Mouse (Mus musculus) midbrain, embryonic 10.5 days (tissue): ENCODE measurements around the gene H2afy2. TPM values are rescaled to one million over a fixed set of nuclear protein-coding genes. Genes with fewer than 3 reads are reported as not detected.
A peak's percentile ranks its signal among the peaks of the same experiment; 100 is the strongest.

Source experiments
- DNase-seq: peaks from one replicate; pipeline ENCODE4 v3.0.0-alpha.2; 2017; ENCODE audit warnings: low spot score
- H3K27ac ChIP-seq: fragments of 300-500 bp; sonication (generic); replicated peaks from 2 replicates; pipeline ENCODE4 v1.5.1; 2016; ENCODE audit warnings: mild to moderate bottlenecking
- H3K27me3 ChIP-seq: fragments of 300-500 bp; sonication (generic); 2 replicates; pipeline ENCODE4 v1.6.1; 2016; ENCODE audit warnings: low read depth, mild to moderate bottlenecking; ENCODE audit not compliant: poor library complexity, severe bottlenecking
- H3K36me3 ChIP-seq: fragments of 300-500 bp; sonication (generic); 2 replicates; pipeline ENCODE4 v1.6.1; 2016; ENCODE audit warnings: mild to moderate bottlenecking, moderate library complexity
- H3K4me1 ChIP-seq: fragments of 300-500 bp; sonication (generic); 2 replicates; pipeline ENCODE4 v1.6.1; 2016
- H3K4me3 ChIP-seq: fragments of 300-500 bp; sonication (generic); 2 replicates; pipeline ENCODE4 v1.5.1; 2016; ENCODE audit warnings: mild to moderate bottlenecking, moderate library complexity
- H3K9me3 ChIP-seq: fragments of 300-500 bp; sonication (generic); replicated peaks from 2 replicates; pipeline ENCODE4 v1.6.1; 2016; ENCODE audit warnings: mild to moderate bottlenecking
- WGBS: fragments of 180-500 bp; shearing (Covaris S2); methylation state at CpG from one replicate; pipeline ENCODE4 v1.1.7; 2016; 5-methylcytosine and 5-hydroxymethylcytosine counted together
- polyA plus RNA-seq: library from polyadenylated mRNA; unstranded; fragments of >200 nt; fragmentation: Nextera tagmentation; extraction: Ambion mirVana; gene quantifications from 2 replicates; pipeline ENCODE4 v1.2.1, GENCODE M21; 2016

H2afy2 gene
- 309 and 330 TPM in 2 replicates for polyA plus RNA-seq

DNA sequence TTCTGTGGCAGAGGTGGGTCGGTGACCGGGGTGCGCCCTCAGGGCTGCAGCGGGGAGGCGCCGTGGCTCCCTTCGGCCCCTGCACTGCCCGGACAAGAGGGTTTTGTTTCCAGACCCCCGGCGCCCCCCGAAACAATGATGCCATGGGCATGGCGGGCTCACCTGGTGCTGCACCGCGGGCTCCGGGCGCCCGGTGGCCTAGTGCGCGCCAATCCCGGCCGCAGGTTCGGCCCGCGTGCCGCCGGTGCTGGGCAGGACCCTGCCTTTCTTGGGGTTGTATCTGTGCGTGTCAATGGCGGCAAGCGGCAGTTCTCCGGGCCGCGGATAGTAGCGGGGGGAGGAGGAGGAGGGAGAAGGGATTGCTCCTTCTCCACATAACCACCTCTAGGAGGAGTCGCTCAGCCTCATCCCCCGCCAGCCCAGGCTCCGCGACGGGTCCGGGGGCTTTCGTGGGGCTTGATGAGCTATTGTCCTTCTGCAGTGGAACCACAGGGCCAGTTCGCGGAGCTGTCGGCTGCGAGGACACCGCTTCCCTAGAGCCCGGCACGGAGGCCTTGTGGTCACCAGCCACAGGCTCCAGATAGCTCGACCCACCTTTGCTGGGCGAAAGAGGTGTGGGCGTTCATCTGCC lies at the start of gene H2afy2:
TSS of gene H2afy2 (minus strand) at position 527 of the 631 bp plus-strand sequence.
- H3K4me3 ChIP-seq = peak within 1 kb of the TSS; percentile 98
- WGBS = under 1% methylated on average over 50 of the region's 50 CpGs
- H3K4me1 ChIP-seq = peaks cover 36% of the 10 kb centered on the region
- H3K27me3 ChIP-seq = no peaks in the 10 kb centered on the region
- H3K27ac ChIP-seq = peak within 1 kb of the TSS; percentile 100
- DNase-seq = peak; percentile 91
- no peaks in the 10 kb centered on the region for H3K9me3 ChIP-seq
- H3K36me3 ChIP-seq = peaks cover 20% of the 10 kb centered on the region

- H3K36me3 ChIP-seq = no peaks in the 10 kb centered on the region
- peaks cover 6% of the 10 kb centered on the region; the same call in 1 of the 2 replicates for H3K27me3 ChIP-seq
- DNase-seq = no peak
- peaks cover 23% of the 10 kb centered on the region for H3K4me1 ChIP-seq
- H3K27ac ChIP-seq = no peak overlapping the region
- H3K4me3 ChIP-seq = no peak overlapping the region
- H3K9me3 ChIP-seq = no peaks in the 10 kb centered on the region
- WGBS = 96% methylated on average over 11 of the region's 11 CpGs
Measured at GRCm38 (mm10) chr10:61832713-61833112, 48.8 kb upstream of the H2afy2 start.

- no peak overlapping the region for H3K27ac ChIP-seq
- DNase-seq = no peak
- H3K36me3 ChIP-seq = no peaks in the 10 kb centered on the region
- H3K4me1 ChIP-seq = peaks cover 33% of the 10 kb centered on the region
- H3K9me3 ChIP-seq = no peaks in the 10 kb centered on the region
- no peak overlapping the region for H3K4me3 ChIP-seq
- peaks cover 7% of the 10 kb centered on the region; the same call in 1 of the 2 replicates for H3K27me3 ChIP-seq
- 90% methylated on average over 6 of the region's 6 CpGs for WGBS
Measured at GRCm38 (mm10) chr10:61831741-61832140, 47.8 kb upstream of the H2afy2 start.

- H3K36me3 ChIP-seq = no peaks in the 10 kb centered on the region
- H3K4me3 ChIP-seq = no peak overlapping the region
- WGBS = 77% methylated on average over 12 of the region's 12 CpGs
- peaks cover 38% of the 10 kb centered on the region for H3K4me1 ChIP-seq
- H3K27me3 ChIP-seq = peaks cover 7% of the 10 kb centered on the region; the same call in 1 of the 2 replicates
- no peak for DNase-seq
- no peaks in the 10 kb centered on the region for H3K9me3 ChIP-seq
- H3K27ac ChIP-seq = no peak overlapping the region
Measured at GRCm38 (mm10) chr10:61831251-61831650, 47.3 kb upstream of the H2afy2 start.

- peaks cover 7% of the 10 kb centered on the region; the same call in 1 of the 2 replicates for H3K27me3 ChIP-seq
- no peak for DNase-seq
- H3K4me1 ChIP-seq = peaks cover 38% of the 10 kb centered on the region
- no peaks in the 10 kb centered on the region for H3K36me3 ChIP-seq
- 47% methylated on average over 9 of the region's 9 CpGs for WGBS
- H3K27ac ChIP-seq = no peak overlapping the region
- no peak overlapping the region for H3K4me3 ChIP-seq
- H3K9me3 ChIP-seq = no peaks in the 10 kb centered on the region
Measured at GRCm38 (mm10) chr10:61830817-61831216, 46.9 kb upstream of the H2afy2 start.

GRCm38 (mm10) chr10:61829046-61829445 lies 45.1 kb upstream of the H2afy2 start:
- Histone ChIP-seq H3K4me3 (no peak overlapping the region), H3K4me1 (peaks cover 38% of the 10 kb centered on the region), H3K27ac (no peak overlapping the region), H3K36me3 (no peaks in the 10 kb centered on the region), H3K27me3 (peaks cover 7% of the 10 kb centered on the region; the same call in 1 of the 2 replicates), H3K9me3 (no peaks in the 10 kb centered on the region)
- no peak for DNase-seq
- WGBS = 54% methylated on average over 4 of the region's 4 CpGs

DNA sequence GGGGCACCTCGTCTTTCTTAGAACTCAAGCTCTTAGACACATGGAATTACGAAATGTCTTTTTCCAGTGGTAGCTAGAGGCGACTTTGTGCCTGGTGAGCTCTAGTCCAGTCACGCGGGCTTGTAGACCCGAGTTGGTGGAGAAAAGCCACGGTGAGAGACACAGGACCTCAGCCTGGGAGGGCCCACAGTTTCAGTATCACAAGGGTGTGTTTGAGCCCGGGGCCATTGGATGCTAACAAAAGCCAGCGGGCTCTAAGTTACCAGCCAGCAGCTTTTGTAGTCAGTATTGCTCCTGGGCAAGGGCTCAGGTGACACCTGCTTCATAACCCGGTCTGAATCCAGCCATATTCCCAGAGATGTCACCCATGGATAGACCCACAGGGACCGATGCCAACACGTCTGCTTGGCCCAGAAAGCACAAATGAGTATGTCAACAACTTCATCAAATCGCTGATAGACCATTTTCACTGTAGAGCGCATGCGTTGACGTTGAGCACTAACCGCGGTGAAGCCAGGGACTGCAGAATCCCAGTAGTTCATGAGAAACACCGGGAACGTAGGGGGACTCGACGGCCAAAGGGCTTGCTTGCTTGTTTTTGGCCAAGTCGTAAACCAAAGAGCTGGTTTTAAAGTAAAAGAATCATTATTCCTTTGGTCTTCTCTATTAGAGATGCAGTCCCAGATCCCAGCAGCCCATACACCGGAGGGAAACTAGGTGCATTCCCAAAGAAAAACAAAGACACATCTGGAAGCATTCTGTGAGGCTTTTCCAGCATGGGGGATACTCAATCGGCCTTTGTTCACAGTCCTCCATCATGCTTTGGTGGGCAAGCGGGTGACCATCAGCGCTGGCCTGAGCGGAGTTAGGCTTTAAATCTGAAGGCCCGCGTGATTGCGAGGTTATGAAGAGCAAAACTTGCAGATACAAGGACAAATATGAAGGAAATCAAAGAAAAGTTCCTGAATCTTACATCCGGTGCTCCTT lies 44.3 kb upstream of the H2afy2 start:
- Histone ChIP-seq H3K27ac (no peak overlapping the region), H3K4me3 (no peak overlapping the region), H3K36me3 (no peaks in the 10 kb centered on the region), H3K9me3 (no peaks in the 10 kb centered on the region), H3K27me3 (peaks cover 7% of the 10 kb centered on the region; the same call in 1 of the 2 replicates), H3K4me1 (peaks cover 38% of the 10 kb centered on the region)
- 87% methylated on average over 32 of the region's 32 CpGs for WGBS
- no peak for DNase-seq

DNA sequence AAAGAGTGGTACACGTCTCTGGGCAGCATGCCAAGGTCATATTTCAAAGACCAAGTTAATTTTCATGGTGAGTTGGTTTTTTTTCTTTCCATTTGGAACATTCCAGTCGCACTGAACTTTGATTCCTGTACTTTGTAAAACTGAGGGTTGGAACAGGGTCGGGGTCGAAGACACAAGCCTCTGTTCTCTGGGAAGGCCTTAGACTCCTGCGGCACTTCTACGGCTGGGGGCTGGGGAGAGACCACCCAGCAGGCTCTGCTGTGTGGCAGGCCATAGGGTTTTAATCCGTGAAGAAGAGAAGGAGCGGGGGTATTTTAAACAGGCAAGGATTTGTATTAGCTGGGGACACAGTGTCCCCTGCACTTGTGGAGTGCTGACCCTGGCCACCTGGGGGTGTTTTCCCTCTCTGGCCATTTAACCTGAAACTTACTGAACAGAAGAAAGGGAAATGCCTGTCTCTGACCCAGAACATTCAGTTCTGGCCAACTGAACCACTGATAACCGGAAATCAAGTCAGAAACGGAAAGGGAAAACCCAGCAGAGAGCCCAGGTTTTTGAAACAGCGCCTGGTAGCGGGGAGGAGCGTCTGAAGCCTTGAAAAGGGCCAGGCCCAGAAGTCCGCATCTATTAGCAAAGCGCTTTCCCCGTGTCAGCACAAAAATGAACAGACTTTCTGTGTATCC lies 42.9 kb upstream of the H2afy2 start:
- H3K4me1 ChIP-seq = peaks cover 38% of the 10 kb centered on the region
- 20% methylated on average over 16 of the region's 16 CpGs for WGBS
- peak overlapping the region; percentile 50 for H3K27ac ChIP-seq
- H3K9me3 ChIP-seq = no peaks in the 10 kb centered on the region
- peaks cover 7% of the 10 kb centered on the region; the same call in 1 of the 2 replicates for H3K27me3 ChIP-seq
- no peaks in the 10 kb centered on the region for H3K36me3 ChIP-seq
- H3K4me3 ChIP-seq = peak overlapping the region; percentile 16; the same call in 1 of the 2 replicates
- DNase-seq = peak; percentile 64

DNA sequence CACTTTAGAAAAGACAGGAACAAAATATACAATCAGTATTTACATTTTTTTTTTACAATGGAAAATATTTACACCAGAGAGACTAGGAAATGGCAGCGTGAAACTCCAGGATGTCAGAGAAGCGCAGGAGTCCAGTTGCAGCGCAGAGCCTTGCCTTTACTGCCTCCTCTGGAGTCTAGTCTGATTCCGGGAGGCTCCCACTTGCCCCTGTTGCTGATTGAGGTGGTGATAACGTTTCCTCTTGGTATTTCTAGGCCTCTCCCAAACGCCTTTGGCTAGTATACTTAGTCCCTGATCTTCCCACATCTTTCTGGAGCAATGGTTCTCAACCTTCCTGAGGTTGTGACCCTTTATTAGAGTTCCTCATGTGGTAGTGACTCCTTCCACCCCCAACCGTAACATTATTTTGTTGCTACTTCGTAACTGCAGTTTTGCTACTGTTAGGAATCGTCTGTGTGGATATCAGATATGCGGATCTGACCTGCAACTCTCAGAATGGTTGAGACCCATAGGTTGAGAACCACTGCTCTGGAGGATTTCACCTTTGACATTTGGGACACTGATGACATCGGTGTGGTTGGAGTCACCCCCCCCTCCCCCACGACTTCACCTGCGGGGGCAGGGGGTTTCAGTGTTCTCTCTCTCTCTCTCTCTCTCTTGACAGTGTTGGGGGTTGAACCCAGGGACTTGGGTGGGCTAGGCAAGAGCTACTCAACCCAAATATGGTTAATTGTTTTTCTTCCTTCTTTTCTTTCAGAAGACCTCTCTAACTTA lies 42.2 kb upstream of the H2afy2 start:
- Histone ChIP-seq H3K27me3 (peaks cover 7% of the 10 kb centered on the region; the same call in 1 of the 2 replicates), H3K4me1 (peaks cover 32% of the 10 kb centered on the region), H3K36me3 (no peaks in the 10 kb centered on the region), H3K27ac (peak overlapping the region; percentile 17; the same call in 1 of the 2 replicates), H3K4me3 (no peak overlapping the region), H3K9me3 (no peaks in the 10 kb centered on the region)
- WGBS = 69% methylated on average over 13 of the region's 13 CpGs
- DNase-seq = no peak

DNA sequence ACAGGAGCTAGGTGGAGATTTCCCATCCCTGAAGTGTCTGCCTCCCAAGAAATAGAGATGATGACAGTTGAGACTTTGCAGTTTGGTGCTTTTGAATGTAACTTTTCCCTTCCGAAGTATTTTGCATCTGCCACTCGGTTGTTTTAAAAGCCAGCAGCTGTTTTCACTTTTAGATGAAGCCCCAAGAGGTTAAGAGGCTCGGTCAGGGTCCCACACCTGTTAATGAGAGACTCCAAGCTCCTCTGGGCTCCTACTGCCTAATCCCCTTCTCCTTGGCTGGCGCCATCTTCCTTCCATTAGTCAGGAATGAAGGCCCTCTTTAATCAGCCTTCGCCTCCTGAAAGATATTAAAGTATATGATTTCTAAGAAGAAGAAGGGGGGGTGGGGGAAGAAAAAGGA lies 41.6 kb upstream of the H2afy2 start:
- Histone ChIP-seq H3K27ac (no peak overlapping the region), H3K9me3 (no peaks in the 10 kb centered on the region), H3K4me3 (no peak overlapping the region), H3K36me3 (no peaks in the 10 kb centered on the region), H3K27me3 (peaks cover 7% of the 10 kb centered on the region; the same call in 1 of the 2 replicates), H3K4me1 (peaks cover 26% of the 10 kb centered on the region)
- 51% methylated on average over 5 of the region's 5 CpGs for whole genome bisulfite sequencing
- DNase-seq = no peak

GRCm38 (mm10) chr10:61823731-61824115 lies 39.8 kb upstream of the H2afy2 start:
- H3K27me3 ChIP-seq = peaks cover 7% of the 10 kb centered on the region; the same call in 1 of the 2 replicates
- H3K4me1 ChIP-seq = peaks cover 18% of the 10 kb centered on the region
- no peaks in the 10 kb centered on the region for H3K36me3 ChIP-seq
- H3K9me3 ChIP-seq = no peaks in the 10 kb centered on the region
- no peak overlapping the region for H3K27ac ChIP-seq
- no peak for DNase-seq
- H3K4me3 ChIP-seq = no peak overlapping the region
- 76% methylated on average over 4 of the region's 4 CpGs for WGBS
